Mouse (Mus musculus): ENCODE data around the gene Il1f10. TPM values are rescaled to one million over a fixed set of nuclear protein-coding genes. Genes with fewer than 3 reads are reported as not detected.
A peak's percentile ranks its signal among the peaks of the same experiment; 100 is the strongest.

Gene Il1f10
- polyA plus RNA-seq (2014; fragmentation: Nextera tagmentation; extraction: Ambion mirVana) = not detected in 2 replicates

DNA sequence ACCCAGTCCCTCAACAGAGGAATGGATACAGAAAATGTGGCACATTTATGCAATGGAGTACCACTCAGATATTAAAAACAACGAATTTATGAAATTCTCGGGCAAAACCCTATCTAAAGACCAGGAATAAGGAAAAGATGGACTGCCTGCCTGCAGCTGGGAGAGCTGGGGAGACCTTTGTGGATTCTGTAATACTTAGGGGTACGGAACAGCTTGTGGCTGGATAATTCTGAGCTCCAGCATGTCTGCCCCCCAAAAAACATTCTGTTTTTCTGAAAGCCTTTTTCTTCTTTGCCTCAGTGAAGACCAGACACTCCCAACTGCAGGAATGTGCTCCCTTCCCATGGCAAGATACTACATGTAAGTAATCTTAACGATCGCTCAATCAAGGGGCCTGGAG is at the start of gene Il1f10:
Gene Il1f10, plus strand, starts transcription at position 301 of the 400 bp plus-strand sequence.
- DNase-seq (ENCODE audit: low spot score) (no peak), ATAC-seq (ENCODE audit: low FRiP score) (no peak)
- Histone ChIP-seq H3K4me2 (replicated peaks; ENCODE audit: low read depth, low read length) (no peak within 1 kb of the TSS), H3K4me1 (replicated peaks; ENCODE audit: control insufficient read depth, insufficient read depth, low read length) (no peaks in the 10 kb centered on the region), H3K27ac (ENCODE audit: low read depth, low read length) (no peak within 1 kb of the TSS), H3K9ac (ENCODE audit: low read depth, low read length) (no peak within 1 kb of the TSS), H3K9me3 (ENCODE audit: control insufficient read depth, low read length) (no peaks in the 10 kb centered on the region), H3K4me3 (ENCODE audit: low read depth, low read length) (no peak within 1 kb of the TSS), H3K36me3 (ENCODE audit: control insufficient read depth, insufficient read depth, low read length) (no peaks in the 10 kb centered on the region), H3K27me3 (ENCODE audit: control insufficient read depth, insufficient read depth, low read length) (no peaks in the 10 kb centered on the region)
- 89% methylated on average over 5 of the region's 5 CpGs for WGBS

DNA sequence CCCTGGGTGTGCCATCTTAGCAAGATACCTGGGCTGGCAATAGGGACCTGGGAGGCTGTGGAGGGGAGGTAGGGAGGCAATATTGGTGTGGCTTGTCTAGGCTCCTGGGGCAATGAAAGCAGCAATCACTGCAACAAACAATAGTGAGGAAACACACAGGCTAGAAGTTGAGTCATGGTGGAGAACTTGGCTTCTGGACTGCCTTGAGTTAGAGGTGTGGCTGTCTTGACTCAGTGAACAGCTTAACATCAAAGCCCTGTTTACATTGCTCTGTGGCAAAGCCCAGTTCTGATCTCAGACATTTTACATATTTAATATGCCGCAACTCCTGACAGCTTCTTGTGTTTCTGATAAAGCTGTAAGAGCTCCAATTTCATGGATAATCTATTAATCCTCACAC is 23.5 kb upstream of the Il1f10 start:
- no peak overlapping the region for H3K9ac ChIP-seq (ENCODE audit: low read depth, low read length)
- H3K9me3 ChIP-seq (ENCODE audit: control insufficient read depth, low read length) = no peaks in the 10 kb centered on the region
- no peaks in the 10 kb centered on the region for H3K4me1 ChIP-seq (replicated peaks; ENCODE audit: control insufficient read depth, insufficient read depth, low read length)
- no peak overlapping the region for H3K4me3 ChIP-seq (ENCODE audit: low read depth, low read length)
- DNase-seq (ENCODE audit: low spot score) (no peak), ATAC-seq (ENCODE audit: low FRiP score) (no peak)
- 89% methylated on average over 1 of the region's 1 CpGs for WGBS
- H3K36me3 ChIP-seq (ENCODE audit: control insufficient read depth, insufficient read depth, low read length) = no peaks in the 10 kb centered on the region
- no peak overlapping the region for H3K27ac ChIP-seq (ENCODE audit: low read depth, low read length)
- no peak overlapping the region for H3K4me2 ChIP-seq (replicated peaks; ENCODE audit: low read depth, low read length)
- H3K27me3 ChIP-seq (ENCODE audit: control insufficient read depth, insufficient read depth, low read length) = no peaks in the 10 kb centered on the region

DNA sequence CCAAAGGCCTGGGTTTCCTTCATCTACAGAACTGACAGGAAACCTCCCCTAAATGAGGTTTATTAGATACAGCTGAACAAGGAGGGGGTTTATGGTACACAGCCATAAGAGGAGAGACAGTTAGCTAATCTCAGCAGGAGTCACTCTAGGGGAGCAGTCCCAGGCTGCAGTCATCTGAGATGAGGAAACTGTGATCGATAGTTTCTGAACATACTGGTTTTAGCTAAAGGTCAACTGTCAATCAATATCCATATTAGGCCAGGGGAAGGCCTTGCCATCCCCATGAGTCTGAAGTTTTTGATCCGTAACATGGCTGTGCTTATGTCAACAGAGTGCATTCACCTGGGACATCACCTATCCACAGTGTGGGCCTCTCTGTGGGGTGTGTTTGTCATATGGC is 17.4 kb upstream of the Il1f10 start:
- ATAC-seq (ENCODE audit: low FRiP score) = no peak
- Histone ChIP-seq H3K9me3 (ENCODE audit: control insufficient read depth, low read length) (no peaks in the 10 kb centered on the region), H3K4me3 (ENCODE audit: low read depth, low read length) (no peak overlapping the region), H3K4me2 (replicated peaks; ENCODE audit: low read depth, low read length) (no peak overlapping the region), H3K27me3 (ENCODE audit: control insufficient read depth, insufficient read depth, low read length) (no peaks in the 10 kb centered on the region), H3K9ac (ENCODE audit: low read depth, low read length) (no peak overlapping the region), H3K27ac (ENCODE audit: low read depth, low read length) (no peak overlapping the region), H3K4me1 (replicated peaks; ENCODE audit: control insufficient read depth, insufficient read depth, low read length) (no peaks in the 10 kb centered on the region), H3K36me3 (ENCODE audit: control insufficient read depth, insufficient read depth, low read length) (no peaks in the 10 kb centered on the region)
- DNase-seq (ENCODE audit: low spot score) = no peak
- 76% methylated on average over 2 of the region's 2 CpGs for WGBS

DNA sequence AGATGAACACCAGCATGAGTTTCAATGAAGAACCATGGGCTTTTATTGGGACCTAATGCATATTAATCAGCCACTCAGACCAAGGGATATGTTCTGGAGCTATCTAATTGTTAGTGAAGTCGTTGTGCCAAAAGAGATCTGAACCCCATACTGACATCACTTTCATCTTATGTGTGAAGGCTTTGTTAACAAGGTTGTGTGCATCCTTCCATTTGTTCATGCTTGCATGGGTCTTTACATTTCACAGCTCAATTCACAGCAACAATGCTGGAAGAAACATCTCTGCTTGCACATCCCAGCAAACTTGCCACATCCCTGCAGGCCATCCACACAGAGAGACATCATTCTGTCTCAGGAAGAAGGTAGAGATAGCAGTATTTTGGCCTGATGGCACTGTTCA is 15.8 kb upstream of the Il1f10 start:
- no peak overlapping the region for H3K27ac ChIP-seq (ENCODE audit: low read depth, low read length)
- no peaks in the 10 kb centered on the region for H3K9me3 ChIP-seq (ENCODE audit: control insufficient read depth, low read length)
- ATAC-seq (ENCODE audit: low FRiP score) (peak; percentile 40; the same call in 1 of the 2 replicates), DNase-seq (ENCODE audit: low spot score) (no peak)
- no peak overlapping the region for H3K9ac ChIP-seq (ENCODE audit: low read depth, low read length)
- no peaks in the 10 kb centered on the region for H3K36me3 ChIP-seq (ENCODE audit: control insufficient read depth, insufficient read depth, low read length)
- H3K4me2 ChIP-seq (replicated peaks; ENCODE audit: low read depth, low read length) = no peak overlapping the region
- no peaks in the 10 kb centered on the region for H3K27me3 ChIP-seq (ENCODE audit: control insufficient read depth, insufficient read depth, low read length)
- 14% methylated on average over 1 of the region's 1 CpGs for whole genome bisulfite sequencing
- no peak overlapping the region for H3K4me3 ChIP-seq (ENCODE audit: low read depth, low read length)
- H3K4me1 ChIP-seq (replicated peaks; ENCODE audit: control insufficient read depth, insufficient read depth, low read length) = no peaks in the 10 kb centered on the region

DNA sequence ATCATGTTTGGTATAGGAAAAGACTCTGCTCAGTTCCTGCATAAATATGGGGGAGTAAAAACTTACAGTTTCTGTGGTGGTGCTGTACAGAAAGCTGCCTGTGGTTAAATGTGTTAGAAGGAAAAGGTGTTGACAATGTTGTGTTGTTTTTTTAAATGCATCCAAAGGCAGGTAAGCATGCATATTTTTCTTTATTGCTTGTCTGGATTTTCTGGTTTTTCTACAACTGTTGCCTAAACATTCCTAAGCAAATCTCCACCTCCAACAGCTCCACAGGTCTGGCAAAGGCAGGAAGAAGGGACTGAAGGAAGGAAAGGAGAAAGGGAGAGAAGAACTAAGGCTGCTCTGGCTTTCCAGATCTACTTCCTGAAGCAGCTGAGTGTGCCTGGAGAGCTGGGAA is 14.3 kb upstream of the Il1f10 start, which contains the start of gene Il1f5:
Gene Il1f5, plus strand, starts transcription at position 301 of the 400 bp plus-strand sequence.
- Histone ChIP-seq H3K4me3 (ENCODE audit: low read depth, low read length) (no peak within 1 kb of the TSS), H3K9ac (ENCODE audit: low read depth, low read length) (no peak within 1 kb of the TSS), H3K4me1 (replicated peaks; ENCODE audit: control insufficient read depth, insufficient read depth, low read length) (no peaks in the 10 kb centered on the region), H3K9me3 (ENCODE audit: control insufficient read depth, low read length) (no peaks in the 10 kb centered on the region), H3K27me3 (ENCODE audit: control insufficient read depth, insufficient read depth, low read length) (no peaks in the 10 kb centered on the region), H3K36me3 (ENCODE audit: control insufficient read depth, insufficient read depth, low read length) (no peaks in the 10 kb centered on the region), H3K4me2 (replicated peaks; ENCODE audit: low read depth, low read length) (no peak within 1 kb of the TSS), H3K27ac (ENCODE audit: low read depth, low read length) (no peak within 1 kb of the TSS)
- no peak for ATAC-seq (ENCODE audit: low FRiP score)
- no peak for DNase-seq (ENCODE audit: low spot score)

DNA sequence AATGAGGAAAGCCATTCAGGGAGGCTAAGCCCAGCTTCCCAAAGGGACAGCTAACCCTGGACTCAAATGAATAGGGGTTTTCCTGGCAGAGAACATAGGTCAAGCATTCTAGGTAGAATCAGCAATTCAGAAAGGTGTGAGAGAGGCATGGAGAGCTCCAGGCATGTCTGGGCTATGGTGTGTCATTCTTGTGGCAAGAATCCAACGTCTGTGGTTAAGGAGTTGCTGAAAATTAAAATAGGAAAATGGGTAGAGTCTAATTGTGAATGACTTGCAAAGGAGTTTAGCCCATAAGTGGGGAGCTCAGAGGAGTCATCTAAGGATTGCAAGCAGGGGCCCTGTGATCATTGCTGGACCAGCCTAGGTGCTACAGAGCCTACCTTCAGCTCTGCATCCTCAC is 3.6 kb downstream of the Il1f10 start:
- H3K9me3 ChIP-seq (ENCODE audit: control insufficient read depth, low read length) = no peaks in the 10 kb centered on the region
- DNase-seq (ENCODE audit: low spot score) (no peak), ATAC-seq (ENCODE audit: low FRiP score) (no peak)
- no peaks in the 10 kb centered on the region for H3K27me3 ChIP-seq (ENCODE audit: control insufficient read depth, insufficient read depth, low read length)
- H3K4me2 ChIP-seq (replicated peaks; ENCODE audit: low read depth, low read length) = no peak overlapping the region
- H3K36me3 ChIP-seq (ENCODE audit: control insufficient read depth, insufficient read depth, low read length) = no peaks in the 10 kb centered on the region
- WGBS = 58% methylated on average over 1 of the region's 1 CpGs
- no peak overlapping the region for H3K4me3 ChIP-seq (ENCODE audit: low read depth, low read length)
- H3K27ac ChIP-seq (ENCODE audit: low read depth, low read length) = no peak overlapping the region
- H3K9ac ChIP-seq (ENCODE audit: low read depth, low read length) = no peak overlapping the region
- H3K4me1 ChIP-seq (replicated peaks; ENCODE audit: control insufficient read depth, insufficient read depth, low read length) = no peaks in the 10 kb centered on the region

DNA sequence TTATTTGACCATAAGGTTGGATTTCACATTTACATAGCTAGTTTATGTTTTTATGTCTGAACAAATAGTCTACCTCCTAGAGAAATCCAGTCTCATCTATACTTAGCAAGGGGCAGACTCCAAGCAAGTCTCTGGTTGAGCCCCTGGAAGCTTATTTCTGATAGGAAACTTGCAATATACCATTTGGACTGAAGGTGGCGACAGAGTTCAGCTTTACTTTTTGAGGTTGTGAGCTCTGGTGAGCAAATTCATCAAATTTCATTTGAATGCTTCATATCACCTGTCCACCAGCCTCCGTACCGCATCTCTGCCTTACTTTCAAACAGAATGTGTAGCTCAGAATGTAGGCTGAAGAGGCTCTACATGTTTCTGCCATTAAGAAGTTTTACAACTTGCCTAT is 5.8 kb downstream of the Il1f10 start:
- DNase-seq (ENCODE audit: low spot score) (peak; percentile 86), ATAC-seq (ENCODE audit: low FRiP score) (no peak)
- no peak overlapping the region for H3K4me3 ChIP-seq (ENCODE audit: low read depth, low read length)
- H3K27ac ChIP-seq (ENCODE audit: low read depth, low read length) = no peak overlapping the region
- no peaks in the 10 kb centered on the region for H3K4me1 ChIP-seq (replicated peaks; ENCODE audit: control insufficient read depth, insufficient read depth, low read length)
- H3K4me2 ChIP-seq (replicated peaks; ENCODE audit: low read depth, low read length) = no peak overlapping the region
- H3K27me3 ChIP-seq (ENCODE audit: control insufficient read depth, insufficient read depth, low read length) = no peaks in the 10 kb centered on the region
- no peaks in the 10 kb centered on the region for H3K9me3 ChIP-seq (ENCODE audit: control insufficient read depth, low read length)
- 18% methylated on average over 3 of the region's 3 CpGs for WGBS
- no peaks in the 10 kb centered on the region for H3K36me3 ChIP-seq (ENCODE audit: control insufficient read depth, insufficient read depth, low read length)
- no peak overlapping the region for H3K9ac ChIP-seq (ENCODE audit: low read depth, low read length)

DNA sequence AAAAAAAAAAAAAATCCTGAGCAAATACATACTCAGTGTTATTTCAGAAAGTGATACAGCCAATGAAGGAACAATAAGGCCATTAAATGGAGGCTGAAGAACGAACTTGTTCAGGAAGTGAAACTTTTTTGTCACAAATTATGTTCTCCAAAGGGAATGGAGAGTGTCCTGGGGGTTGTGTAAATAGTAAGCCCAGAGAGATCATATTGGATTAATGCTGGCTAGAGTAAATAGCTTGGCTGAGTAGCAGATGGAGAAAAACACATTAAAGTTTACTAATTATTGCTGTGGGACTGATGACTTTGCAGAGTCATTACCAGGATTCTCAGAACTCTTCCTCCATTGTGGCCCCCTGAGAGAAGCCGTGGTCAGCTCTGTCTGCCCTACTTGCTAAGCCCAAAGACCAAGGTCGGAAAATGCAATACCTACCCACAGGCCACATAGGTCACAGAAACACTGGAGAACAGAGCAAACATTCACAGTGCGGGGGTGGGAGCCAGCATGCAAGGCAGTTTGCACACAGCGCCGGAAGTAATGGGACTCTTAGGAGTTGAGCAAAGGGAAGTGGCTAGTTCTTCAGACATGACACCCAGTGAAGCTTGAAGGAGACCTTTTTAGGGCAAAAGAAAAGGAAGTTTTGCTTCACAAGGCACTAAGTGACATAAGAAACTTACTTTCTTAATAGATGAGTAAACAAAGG is 20.5 kb downstream of the Il1f10 start:
- no peak overlapping the region for H3K4me2 ChIP-seq (replicated peaks; ENCODE audit: low read depth, low read length)
- no peak for DNase-seq (ENCODE audit: low spot score)
- no peak overlapping the region for H3K27ac ChIP-seq (ENCODE audit: low read depth, low read length)
- WGBS = 70% methylated on average over 6 of the region's 6 CpGs
- no peak overlapping the region for H3K9ac ChIP-seq (ENCODE audit: low read depth, low read length)
- no peaks in the 10 kb centered on the region for H3K36me3 ChIP-seq (ENCODE audit: control insufficient read depth, insufficient read depth, low read length)
- no peaks in the 10 kb centered on the region for H3K4me1 ChIP-seq (replicated peaks; ENCODE audit: control insufficient read depth, insufficient read depth, low read length)
- no peak overlapping the region for H3K4me3 ChIP-seq (ENCODE audit: low read depth, low read length)
- no peak for ATAC-seq (ENCODE audit: low FRiP score)
- no peaks in the 10 kb centered on the region for H3K27me3 ChIP-seq (ENCODE audit: control insufficient read depth, insufficient read depth, low read length)
- H3K9me3 ChIP-seq (ENCODE audit: control insufficient read depth, low read length) = no peaks in the 10 kb centered on the region

DNA sequence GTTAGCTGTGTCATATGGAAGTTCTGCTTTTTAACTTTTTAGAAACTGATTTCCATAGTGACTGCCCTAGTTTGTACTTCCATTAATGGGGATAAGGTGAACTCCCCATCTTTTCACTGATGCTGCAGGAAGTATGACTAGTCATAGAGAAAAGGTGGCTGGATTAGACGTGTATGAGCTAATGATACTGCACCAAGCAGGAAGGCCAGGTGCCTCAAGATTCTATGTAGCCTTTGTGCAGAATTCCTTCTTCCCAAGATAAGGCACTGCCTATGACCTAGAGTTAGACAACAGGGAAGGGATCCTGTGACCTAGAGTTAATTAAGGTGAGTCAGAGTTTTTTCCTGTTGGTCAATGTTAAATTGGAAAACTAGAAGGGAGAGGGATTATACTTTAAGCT is 25.9 kb downstream of the Il1f10 start:
- Histone ChIP-seq H3K27me3 (ENCODE audit: control insufficient read depth, insufficient read depth, low read length) (no peaks in the 10 kb centered on the region), H3K9ac (ENCODE audit: low read depth, low read length) (no peak overlapping the region), H3K9me3 (ENCODE audit: control insufficient read depth, low read length) (no peaks in the 10 kb centered on the region), H3K27ac (ENCODE audit: low read depth, low read length) (no peak overlapping the region), H3K4me1 (replicated peaks; ENCODE audit: control insufficient read depth, insufficient read depth, low read length) (no peaks in the 10 kb centered on the region), H3K36me3 (ENCODE audit: control insufficient read depth, insufficient read depth, low read length) (no peaks in the 10 kb centered on the region), H3K4me2 (replicated peaks; ENCODE audit: low read depth, low read length) (no peak overlapping the region), H3K4me3 (ENCODE audit: low read depth, low read length) (no peak overlapping the region)
- 85% methylated on average over 1 of the region's 1 CpGs for WGBS
- ATAC-seq (ENCODE audit: low FRiP score) (no peak), DNase-seq (ENCODE audit: low spot score) (no peak)

Measured in hindbrain, embryonic 11.5 days (tissue).